Mouse (Mus musculus) thymus, adult 2 months (tissue): ENCODE results near the gene Tfrc.

Source experiments
- CTCF ChIP-seq: fragments of 200-500 bp; IDR thresholded peaks from 2 replicates; pipeline ENCODE4 v1.5.1; 2012; ENCODE audit warnings: mild to moderate bottlenecking, control low read depth, low read length, moderate library complexity, borderline replicate concordance; ENCODE audit not compliant: control insufficient read depth, poor library complexity, insufficient read depth; ENCODE audit errors: extremely low read depth
- POLR2A ChIP-seq: fragments of 200-500 bp; IDR thresholded peaks from 2 replicates; pipeline ENCODE4 v1.6.1; 2012; ENCODE audit warnings: mild to moderate bottlenecking, low read length, control low read depth, moderate library complexity; ENCODE audit not compliant: control insufficient read depth, poor library complexity, insufficient read depth; ENCODE audit errors: extremely low read depth

DNA sequence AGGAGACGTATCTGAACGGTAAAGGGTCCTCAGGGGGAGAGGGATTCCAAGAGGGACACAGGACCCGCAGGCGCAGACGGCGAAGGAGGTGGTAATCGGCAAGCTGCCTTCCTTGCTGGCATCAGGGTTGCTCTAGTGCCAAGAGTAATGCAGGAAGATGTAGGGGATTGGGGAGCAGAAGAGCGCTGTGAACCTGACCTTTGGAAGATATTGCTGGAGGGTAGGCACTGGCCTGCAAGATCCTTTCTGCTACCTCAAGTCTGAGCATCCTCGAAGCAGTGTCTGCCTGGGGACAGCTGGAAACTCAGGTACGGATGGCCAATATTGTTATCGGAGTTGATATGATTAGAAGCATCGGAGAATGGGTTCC lies 36.1 kb downstream of the Tfrc start:
- TF ChIP-seq CTCF: no peak
- TF ChIP-seq POLR2A: no peak
